Mouse (Mus musculus): ENCODE measurements around the gene Smim15. TPM values are rescaled to one million over a fixed set of nuclear protein-coding genes. Genes with fewer than 3 reads are reported as not detected.

Smim15 gene
- polyA plus RNA-seq (2016; fragmentation: Nextera tagmentation; extraction: Ambion mirVana) = 51.2 and 52.4 TPM in 2 replicates

- under 1% methylated on average over 63 of the region's 71 CpGs for whole genome bisulfite sequencing
- H3K27ac ChIP-seq = peak within 1 kb of the TSS; percentile 93
- peak within 1 kb of the TSS; percentile 55 for H3K4me2 ChIP-seq (replicated peaks)
- H3K36me3 ChIP-seq = peaks cover 7% of the 10 kb centered on the region
- H3K4me1 ChIP-seq = peaks cover 25% of the 10 kb centered on the region
- no peaks in the 10 kb centered on the region for H3K9me3 ChIP-seq
- peak within 1 kb of the TSS; percentile 87 for H3K9ac ChIP-seq
- peak; percentile 94 for ATAC-seq (ENCODE audit: insufficient number of reproducible peaks, insufficient read depth, low FRiP score, low TSS enrichment)
- peak within 1 kb of the TSS; percentile 90 for H3K4me3 ChIP-seq
- H3K27me3 ChIP-seq = no peaks in the 10 kb centered on the region
Observed at GRCm38 (mm10) chr13:108044222-108044941, at the start of gene Smim15. Smim15 (plus strand) TSS chr13:108044446.

GRCm38 (mm10) chr13:107995211-107995610 is 49.0 kb upstream of the Smim15 start:
- WGBS = 77% methylated on average over 7 of the region's 7 CpGs
- no peak for ATAC-seq (ENCODE audit: insufficient number of reproducible peaks, insufficient read depth, low FRiP score, low TSS enrichment)
- H3K9ac ChIP-seq = no peak overlapping the region

GRCm38 (mm10) chr13:107996301-107996700 is 47.9 kb upstream of the Smim15 start:
- Histone ChIP-seq H3K27ac (no peak overlapping the region), H3K36me3 (no peaks in the 10 kb centered on the region), H3K4me3 (no peak overlapping the region), H3K4me1 (no peaks in the 10 kb centered on the region), H3K4me2 (replicated peaks) (no peak overlapping the region), H3K9ac (no peak overlapping the region), H3K9me3 (no peaks in the 10 kb centered on the region), H3K27me3 (no peaks in the 10 kb centered on the region)
- no peak for ATAC-seq (ENCODE audit: insufficient number of reproducible peaks, insufficient read depth, low FRiP score, low TSS enrichment)
- 91% methylated on average over 3 of the region's 3 CpGs for WGBS

More at GRCm38 (mm10) chr13:107995211-107995610, 49.0 kb upstream of the Smim15 start:
- Histone ChIP-seq H3K4me1 (no peaks in the 10 kb centered on the region), H3K36me3 (no peaks in the 10 kb centered on the region), H3K9me3 (no peaks in the 10 kb centered on the region), H3K27me3 (no peaks in the 10 kb centered on the region), H3K27ac (no peak overlapping the region), H3K4me2 (replicated peaks) (no peak overlapping the region), H3K4me3 (no peak overlapping the region)

- H3K27ac ChIP-seq = no peak overlapping the region
- no peak overlapping the region for H3K4me3 ChIP-seq
- H3K36me3 ChIP-seq = no peaks in the 10 kb centered on the region
- 82% methylated on average over 4 of the region's 4 CpGs for WGBS
- 0 out of 2 replicates have a peak, but pooled peaks cover 3% of the 10 kb centered on the region for H3K9me3 ChIP-seq
- H3K27me3 ChIP-seq = no peaks in the 10 kb centered on the region
- no peak for ATAC-seq (ENCODE audit: insufficient number of reproducible peaks, insufficient read depth, low FRiP score, low TSS enrichment)
- H3K9ac ChIP-seq = no peak overlapping the region
- H3K4me1 ChIP-seq = no peaks in the 10 kb centered on the region; the same call in 1 of the 2 replicates
- no peak overlapping the region for H3K4me2 ChIP-seq (replicated peaks)
Observed at GRCm38 (mm10) chr13:108007861-108008260, 36.4 kb upstream of the Smim15 start.

- Histone ChIP-seq H3K4me2 (replicated peaks) (no peak overlapping the region), H3K9me3 (no peaks in the 10 kb centered on the region), H3K27ac (no peak overlapping the region), H3K4me3 (no peak overlapping the region), H3K36me3 (no peaks in the 10 kb centered on the region), H3K27me3 (no peaks in the 10 kb centered on the region), H3K4me1 (no peaks in the 10 kb centered on the region), H3K9ac (no peak overlapping the region)
- WGBS = 85% methylated on average over 8 of the region's 8 CpGs
- ATAC-seq (ENCODE audit: insufficient number of reproducible peaks, insufficient read depth, low FRiP score, low TSS enrichment) = no peak
Observed at GRCm38 (mm10) chr13:108013110-108013509, 31.1 kb upstream of the Smim15 start.

- no peak for ATAC-seq (ENCODE audit: insufficient number of reproducible peaks, insufficient read depth, low FRiP score, low TSS enrichment)
- H3K27ac ChIP-seq = no peak overlapping the region
- WGBS = 87% methylated on average over 6 of the region's 6 CpGs
Observed at GRCm38 (mm10) chr13:108013839-108014238, 30.4 kb upstream of the Smim15 start.

GRCm38 (mm10) chr13:108015166-108015565 is 29.1 kb upstream of the Smim15 start:
- no peak for ATAC-seq (ENCODE audit: insufficient number of reproducible peaks, insufficient read depth, low FRiP score, low TSS enrichment)

More at GRCm38 (mm10) chr13:108013839-108014238, 30.4 kb upstream of the Smim15 start:
- H3K4me3 ChIP-seq = no peak overlapping the region
- H3K4me1 ChIP-seq = no peaks in the 10 kb centered on the region
- no peak overlapping the region for H3K9ac ChIP-seq
- no peaks in the 10 kb centered on the region for H3K36me3 ChIP-seq
- H3K4me2 ChIP-seq (replicated peaks) = no peak overlapping the region
- H3K27me3 ChIP-seq = no peaks in the 10 kb centered on the region
- no peaks in the 10 kb centered on the region for H3K9me3 ChIP-seq

GRCm38 (mm10) chr13:108017349-108017748 is 26.9 kb upstream of the Smim15 start:
- no peaks in the 10 kb centered on the region for H3K4me1 ChIP-seq
- no peak overlapping the region for H3K27ac ChIP-seq
- H3K9me3 ChIP-seq = no peaks in the 10 kb centered on the region
- H3K36me3 ChIP-seq = no peaks in the 10 kb centered on the region
- ATAC-seq (ENCODE audit: insufficient number of reproducible peaks, insufficient read depth, low FRiP score, low TSS enrichment) = no peak
- 82% methylated on average over 6 of the region's 6 CpGs for WGBS
- no peak overlapping the region for H3K4me2 ChIP-seq (replicated peaks)
- H3K9ac ChIP-seq = no peak overlapping the region
- H3K27me3 ChIP-seq = no peaks in the 10 kb centered on the region
- no peak overlapping the region for H3K4me3 ChIP-seq

More at GRCm38 (mm10) chr13:108015166-108015565, 29.1 kb upstream of the Smim15 start:
- Histone ChIP-seq H3K4me2 (replicated peaks) (no peak overlapping the region), H3K4me1 (no peaks in the 10 kb centered on the region), H3K4me3 (no peak overlapping the region), H3K27me3 (no peaks in the 10 kb centered on the region), H3K27ac (no peak overlapping the region), H3K9me3 (no peaks in the 10 kb centered on the region), H3K9ac (no peak overlapping the region), H3K36me3 (no peaks in the 10 kb centered on the region)
- 85% methylated on average over 6 of the region's 6 CpGs for whole genome bisulfite sequencing

GRCm38 (mm10) chr13:108025802-108026201 is 18.4 kb upstream of the Smim15 start:
- Histone ChIP-seq H3K27me3 (no peaks in the 10 kb centered on the region), H3K9ac (no peak overlapping the region), H3K9me3 (no peaks in the 10 kb centered on the region), H3K27ac (no peak overlapping the region), H3K4me1 (no peaks in the 10 kb centered on the region), H3K4me2 (replicated peaks) (no peak overlapping the region), H3K4me3 (no peak overlapping the region), H3K36me3 (no peaks in the 10 kb centered on the region)
- WGBS = 61% methylated on average over 3 of the region's 3 CpGs
- ATAC-seq (ENCODE audit: insufficient number of reproducible peaks, insufficient read depth, low FRiP score, low TSS enrichment) = no peak

- Histone ChIP-seq H3K36me3 (no peaks in the 10 kb centered on the region), H3K9ac (no peak overlapping the region), H3K4me3 (no peak overlapping the region), H3K27ac (no peak overlapping the region), H3K9me3 (no peaks in the 10 kb centered on the region), H3K4me1 (no peaks in the 10 kb centered on the region), H3K27me3 (no peaks in the 10 kb centered on the region), H3K4me2 (replicated peaks) (no peak overlapping the region)
- WGBS = 89% methylated on average over 4 of the region's 4 CpGs
- no peak for ATAC-seq (ENCODE audit: insufficient number of reproducible peaks, insufficient read depth, low FRiP score, low TSS enrichment)
Observed at GRCm38 (mm10) chr13:108032789-108033188, 11.5 kb upstream of the Smim15 start.

- H3K27me3 ChIP-seq = no peaks in the 10 kb centered on the region
- H3K36me3 ChIP-seq = no peaks in the 10 kb centered on the region
- no peaks in the 10 kb centered on the region for H3K9me3 ChIP-seq
- H3K9ac ChIP-seq = no peak overlapping the region
- peaks cover 19% of the 10 kb centered on the region for H3K4me1 ChIP-seq
- no peak overlapping the region for H3K4me2 ChIP-seq (replicated peaks)
- ATAC-seq (ENCODE audit: insufficient number of reproducible peaks, insufficient read depth, low FRiP score, low TSS enrichment) = no peak
- whole genome bisulfite sequencing = 63% methylated on average over 6 of the region's 6 CpGs
- no peak overlapping the region for H3K4me3 ChIP-seq
- no peak overlapping the region for H3K27ac ChIP-seq
Observed at GRCm38 (mm10) chr13:108039375-108039774, 4.9 kb upstream of the Smim15 start.

GRCm38 (mm10) chr13:108039902-108040301 is 4.3 kb upstream of the Smim15 start:
- ATAC-seq (ENCODE audit: insufficient number of reproducible peaks, insufficient read depth, low FRiP score, low TSS enrichment) = no peak
- H3K27me3 ChIP-seq = no peaks in the 10 kb centered on the region
- H3K36me3 ChIP-seq = no peaks in the 10 kb centered on the region
- H3K27ac ChIP-seq = no peak overlapping the region
- no peak overlapping the region for H3K4me3 ChIP-seq
- H3K9ac ChIP-seq = no peak overlapping the region
- peaks cover 19% of the 10 kb centered on the region for H3K4me1 ChIP-seq
- H3K9me3 ChIP-seq = no peaks in the 10 kb centered on the region
- WGBS = 78% methylated on average over 9 of the region's 9 CpGs
- H3K4me2 ChIP-seq (replicated peaks) = no peak overlapping the region
